Mouse (Mus musculus): ENCODE data around the gene Cd59b. TPM values are rescaled to one million over a fixed set of nuclear protein-coding genes. Genes with fewer than 3 reads are reported as not detected.
"Not testable (repeated sequence)": the region's sequence is repeated elsewhere in the genome, so short reads cannot be mapped to it uniquely, and the experiment has no call there.

Cd59b gene
- total and polyA plus RNA-seq, 3 experiments = 0.38 TPM; not detected in 2

DNA sequence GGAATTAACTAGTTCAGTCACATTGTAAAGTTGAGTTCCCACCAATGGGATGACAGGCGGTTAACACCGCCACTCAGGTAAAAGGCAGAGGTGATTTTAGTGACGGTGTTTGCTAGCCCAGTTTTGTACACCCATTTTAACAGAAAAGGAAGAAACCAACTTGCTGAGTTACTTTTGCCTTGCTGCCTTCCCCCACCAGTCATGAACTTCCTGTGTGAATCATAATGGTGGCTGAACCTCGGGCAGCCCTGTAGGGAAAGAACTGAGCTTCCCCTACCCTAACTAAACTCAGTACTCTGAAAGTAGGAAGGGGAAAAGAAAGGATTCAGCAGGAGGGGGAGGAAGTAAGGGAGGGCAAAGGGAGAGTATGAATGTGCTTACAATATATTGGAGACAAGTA, 40.4 kb downstream of the Cd59b start:
- H3K36me3 ChIP-seq (ENCODE audit: control insufficient read depth in 1 of 2, insufficient read depth in 2 of 2, low read length in 2 of 2) = peaks cover 0 to 6% of the 10 kb centered on the region in 2 experiments; a peak in 2 of 4 replicates

DNA sequence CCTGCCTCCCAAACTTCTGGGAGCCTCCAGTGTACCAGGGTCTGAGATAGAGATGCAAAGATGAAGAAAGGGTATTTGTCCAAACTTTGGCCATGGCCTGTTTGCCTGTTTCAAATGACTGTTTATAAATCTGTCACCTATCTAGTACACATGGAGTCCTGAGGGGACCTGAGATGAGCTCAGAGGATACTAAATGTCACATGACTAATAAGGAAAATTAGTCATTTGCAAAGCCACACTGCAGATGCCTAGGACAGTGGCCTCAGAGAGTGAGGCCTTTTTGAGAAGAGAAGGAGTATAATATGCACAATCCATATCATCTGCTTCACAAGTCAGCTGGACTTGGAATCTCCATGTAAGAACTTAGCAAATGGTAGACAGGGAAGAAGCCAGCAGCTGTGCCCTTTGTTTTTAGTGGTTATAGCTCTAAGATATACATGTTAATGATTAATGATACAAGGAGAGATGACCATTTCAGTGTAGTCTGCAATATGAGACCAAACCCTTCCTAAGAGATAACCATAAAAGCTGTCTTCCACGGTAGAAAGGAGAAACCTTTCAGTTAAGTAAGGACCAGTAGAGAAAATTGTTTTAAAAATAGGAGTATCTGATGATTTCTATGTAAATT, 41.6 kb downstream of the Cd59b start:
- not testable (repeated sequence) for H3K9me3 ChIP-seq (replicated peaks; ENCODE audit: insufficient read depth, low read length); H3K27ac ChIP-seq (ENCODE audit: control insufficient read depth, low read depth, low read length); H3K9ac ChIP-seq (ENCODE audit: control insufficient read depth, low read depth, low read length, poor library complexity, severe bottlenecking); H3K36me3 ChIP-seq (ENCODE audit: control insufficient read depth in 1 of 2, insufficient read depth in 2 of 2, low read length in 2 of 2); H3K27me3 ChIP-seq (ENCODE audit: control insufficient read depth in 1 of 2, insufficient read depth in 2 of 2, low read length in 2 of 2); H3K79me2 ChIP-seq (ENCODE audit: control insufficient read depth, insufficient read depth, low read length, poor library complexity); DNase-seq (ENCODE audit: low read depth, low spot score); H3K4me3 ChIP-seq (ENCODE audit: control insufficient read depth in 1 of 2, insufficient read depth in 1 of 2, low read depth in 2 of 2, low read length in 2 of 2)
- H3K4me1 ChIP-seq (ENCODE audit: control insufficient read depth in 1 of 2, insufficient read depth in 2 of 2, low read length in 2 of 2) = peaks cover 0 to 11% of the 10 kb centered on the region in 2 experiments; a peak in 2 of 4 replicates

More for the DNA sequence above, 40.4 kb downstream of the Cd59b start:
- Histone ChIP-seq H3K27ac (ENCODE audit: control insufficient read depth, low read depth, low read length) (no peak overlapping the region), H3K9ac (ENCODE audit: control insufficient read depth, low read depth, low read length, poor library complexity, severe bottlenecking) (no peak overlapping the region), H3K79me2 (ENCODE audit: control insufficient read depth, insufficient read depth, low read length, poor library complexity) (no peaks in the 10 kb centered on the region), H3K27me3 (ENCODE audit: control insufficient read depth in 1 of 2, insufficient read depth in 2 of 2, low read length in 2 of 2) (no peaks in the 10 kb centered on the region), H3K4me1 (ENCODE audit: control insufficient read depth in 1 of 2, insufficient read depth in 2 of 2, low read length in 2 of 2) (peaks cover 0 to 15% of the 10 kb centered on the region in 2 experiments; a peak in 2 of 4 replicates), H3K9me3 (replicated peaks; ENCODE audit: insufficient read depth, low read length) (no peaks in the 10 kb centered on the region), H3K4me3 (ENCODE audit: control insufficient read depth in 1 of 2, insufficient read depth in 1 of 2, low read depth in 2 of 2, low read length in 2 of 2) (no peak overlapping the region)
- DNase-seq (ENCODE audit: low read depth, low spot score) = peak; percentile 51
- no peak for TF ChIP-seq SMC3 (IDR thresholded peaks at IDR 0.05; ENCODE audit: low read depth, low read length)
- TF ChIP-seq E2F4 (IDR thresholded peaks at IDR 0.05; ENCODE audit: borderline replicate concordance, low read depth, low read length) = no peak
- TF ChIP-seq ETS1 (IDR thresholded peaks at IDR 0.05; ENCODE audit: low read depth, low read length) = no peak
- no peak for TF ChIP-seq MAFK (IDR thresholded peaks at IDR 0.05; ENCODE audit: borderline replicate concordance, low read depth, low read length)
- no peak for TF ChIP-seq MYB (IDR thresholded peaks at IDR 0.05; ENCODE audit: low read depth, low read length)
- TF ChIP-seq CHD1 (IDR thresholded peaks at IDR 0.05; ENCODE audit: low read depth, low read length) = no peak
- no peak for TF ChIP-seq CHD2 (IDR thresholded peaks at IDR 0.05; ENCODE audit: low read length)

DNA sequence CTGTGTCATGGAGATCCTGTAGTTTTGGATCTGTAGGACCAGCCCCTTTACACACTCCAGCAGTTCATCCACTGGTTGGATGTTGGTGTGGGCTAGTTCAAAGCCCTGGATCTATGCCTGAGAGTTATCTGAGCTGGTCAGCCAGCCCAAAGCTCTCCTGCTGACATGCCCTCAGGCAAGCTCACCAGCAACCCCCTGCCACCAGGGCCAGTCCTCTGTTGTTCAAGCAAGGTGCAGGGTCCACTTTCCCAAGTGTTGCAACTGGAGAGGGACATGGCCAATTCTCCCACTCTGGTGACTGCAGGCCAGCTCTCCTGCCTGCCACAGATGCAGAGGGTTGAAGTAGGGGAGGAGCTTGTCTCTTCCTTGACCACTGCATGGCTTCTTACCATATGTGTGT, 43.9 kb downstream of the Cd59b start:
- H3K27me3 ChIP-seq (ENCODE audit: control insufficient read depth in 1 of 2, insufficient read depth in 2 of 2, low read length in 2 of 2); H3K9ac ChIP-seq (ENCODE audit: control insufficient read depth, low read depth, low read length, poor library complexity, severe bottlenecking); H3K9me3 ChIP-seq (replicated peaks; ENCODE audit: insufficient read depth, low read length); H3K27ac ChIP-seq (ENCODE audit: control insufficient read depth, low read depth, low read length); H3K36me3 ChIP-seq (ENCODE audit: control insufficient read depth in 1 of 2, insufficient read depth in 2 of 2, low read length in 2 of 2); H3K79me2 ChIP-seq (ENCODE audit: control insufficient read depth, insufficient read depth, low read length, poor library complexity); H3K4me3 ChIP-seq (ENCODE audit: control insufficient read depth in 1 of 2, insufficient read depth in 1 of 2, low read depth in 2 of 2, low read length in 2 of 2); DNase-seq (ENCODE audit: low read depth, low spot score): not testable (repeated sequence)
- peaks cover 0 to 11% of the 10 kb centered on the region in 2 experiments; a peak in 2 of 4 replicates for H3K4me1 ChIP-seq (ENCODE audit: control insufficient read depth in 1 of 2, insufficient read depth in 2 of 2, low read length in 2 of 2)

DNA sequence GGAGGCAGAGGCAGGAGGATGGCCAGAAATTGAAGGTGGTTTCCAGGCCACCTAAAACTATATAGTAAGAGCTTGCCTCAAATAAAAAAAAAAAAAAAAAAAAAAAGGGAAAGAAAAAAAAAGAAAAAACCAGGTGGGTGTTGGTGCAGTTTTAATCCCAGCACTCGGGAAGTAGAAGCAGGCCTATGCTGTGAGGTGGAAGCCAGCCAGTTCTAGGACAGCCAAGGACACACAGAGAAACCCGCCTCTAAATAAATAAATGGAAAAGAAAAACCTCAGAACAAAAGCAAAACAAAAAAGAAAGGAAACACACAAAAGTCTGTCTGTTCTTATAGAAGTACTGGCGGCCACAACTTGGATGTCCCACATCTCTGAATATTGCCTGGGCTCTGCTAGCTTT, 45.2 kb downstream of the Cd59b start:
- Histone ChIP-seq H3K4me3 (ENCODE audit: control insufficient read depth in 1 of 2, insufficient read depth in 1 of 2, low read depth in 2 of 2, low read length in 2 of 2) (no peak overlapping the region), H3K27me3 (ENCODE audit: control insufficient read depth in 1 of 2, insufficient read depth in 2 of 2, low read length in 2 of 2) (no peaks in the 10 kb centered on the region), H3K9ac (ENCODE audit: control insufficient read depth, low read depth, low read length, poor library complexity, severe bottlenecking) (no peak overlapping the region), H3K4me1 (ENCODE audit: control insufficient read depth in 1 of 2, insufficient read depth in 2 of 2, low read length in 2 of 2) (peaks cover 0 to 5% of the 10 kb centered on the region in 2 experiments; a peak in 2 of 4 replicates), H3K79me2 (ENCODE audit: control insufficient read depth, insufficient read depth, low read length, poor library complexity) (no peaks in the 10 kb centered on the region), H3K9me3 (replicated peaks; ENCODE audit: insufficient read depth, low read length) (no peaks in the 10 kb centered on the region), H3K27ac (ENCODE audit: control insufficient read depth, low read depth, low read length) (no peak overlapping the region), H3K36me3 (ENCODE audit: control insufficient read depth in 1 of 2, insufficient read depth in 2 of 2, low read length in 2 of 2) (peaks cover 0 to 5% of the 10 kb centered on the region in 2 experiments; a peak in 2 of 4 replicates)
- TF ChIP-seq ZKSCAN1 (IDR thresholded peaks at IDR 0.05; ENCODE audit: low read depth, low read length) (no peak), E2F4 (IDR thresholded peaks at IDR 0.05; ENCODE audit: borderline replicate concordance, low read depth, low read length) (no peak), ZNF384 (IDR thresholded peaks at IDR 0.05; ENCODE audit: low read depth, low read length) (0 out of 2 replicates have a peak, but pooled peaks have one; percentile 10), CHD2 (IDR thresholded peaks at IDR 0.05; ENCODE audit: low read length) (no peak)
- no peak for DNase-seq (ENCODE audit: low read depth, low spot score)

DNA sequence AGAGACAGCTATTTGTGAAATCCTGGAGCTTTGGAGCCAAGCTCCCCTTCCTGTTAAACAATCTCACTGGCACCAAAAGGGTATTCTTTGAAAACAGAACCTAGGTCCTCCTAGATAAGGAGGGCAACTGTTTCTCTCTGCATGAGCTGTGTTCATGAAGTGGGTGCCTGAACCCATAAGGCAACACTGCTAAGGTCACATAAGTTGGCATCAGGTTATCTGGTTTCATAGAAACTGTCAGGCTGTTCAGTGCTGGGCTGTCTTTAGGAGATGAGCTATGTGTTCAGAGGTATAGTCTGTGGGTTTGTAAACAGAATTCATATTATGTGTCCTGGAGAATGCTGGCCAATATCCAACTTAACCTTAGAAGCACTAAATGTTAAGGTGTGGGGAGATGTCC, 47.5 kb downstream of the Cd59b start:
- not testable (repeated sequence) for DNase-seq (ENCODE audit: low read depth, low spot score); H3K9ac ChIP-seq (ENCODE audit: control insufficient read depth, low read depth, low read length, poor library complexity, severe bottlenecking); H3K9me3 ChIP-seq (replicated peaks; ENCODE audit: insufficient read depth, low read length); H3K79me2 ChIP-seq (ENCODE audit: control insufficient read depth, insufficient read depth, low read length, poor library complexity); H3K4me3 ChIP-seq (ENCODE audit: control insufficient read depth in 1 of 2, insufficient read depth in 1 of 2, low read depth in 2 of 2, low read length in 2 of 2); H3K27me3 ChIP-seq (ENCODE audit: control insufficient read depth in 1 of 2, insufficient read depth in 2 of 2, low read length in 2 of 2); H3K27ac ChIP-seq (ENCODE audit: control insufficient read depth, low read depth, low read length)
- Histone ChIP-seq H3K4me1 (ENCODE audit: control insufficient read depth in 1 of 2, insufficient read depth in 2 of 2, low read length in 2 of 2) (peaks cover 3 to 11% of the 10 kb centered on the region in 2 experiments), H3K36me3 (ENCODE audit: control insufficient read depth in 1 of 2, insufficient read depth in 2 of 2, low read length in 2 of 2) (peaks cover 0 to 14% of the 10 kb centered on the region in 2 experiments; a peak in 2 of 4 replicates)

Measured in MEL (cell line).